Comparison of ENCODE assay signal across 16 mouse cellular contexts in genomic region chr10:126379239-126379638, GRCm38 (mm10).
DNase-seq lines count a peak whose midpoint lies in the region; ATAC-seq and TF ChIP-seq lines count a peak whose summit lies in the region.
"Had no signal": no experiment of that assay in that cellular context is flagged by ENCODE, and none has a peak within 500 bp of the region (broad histone marks: within the 10 kb centered on the region; RNA-seq: fewer than 3 reads in every experiment).

No protein-coding gene starts in this region.

- H3K4me3 ChIP-seq in intestine, embryonic 14.5 days (ENCODE audit: low read depth, low read length): no peak overlapping the region
- no peak overlapping the region for H3K4me3 ChIP-seq in intestine, postnatal 0 days (ENCODE audit: low read depth, low read length)
- no peak overlapping the region for H3K4me3 ChIP-seq in intestine, embryonic 15.5 days (replicated peaks)
- H3K4me3 ChIP-seq in midbrain, embryonic 16.5 days (ENCODE audit: low read depth, low read length): no peak overlapping the region
- H3K4me3 ChIP-seq: embryonic facial prominence, embryonic 13.5 days; liver, embryonic 12.5 days had no signal

- WGBS in intestine, embryonic 14.5 days: 9% methylated on average over 6 of the region's 6 CpGs
- WGBS in intestine, postnatal 0 days: 12% methylated on average over 6 of the region's 6 CpGs
- WGBS in intestine, embryonic 15.5 days: 12% methylated on average over 6 of the region's 6 CpGs
- 14% methylated on average over 6 of the region's 6 CpGs for WGBS in midbrain, embryonic 16.5 days

- no peaks in the 10 kb centered on the region for H3K9me3 ChIP-seq in intestine, embryonic 14.5 days (ENCODE audit: control insufficient read depth, low read length)
- H3K9me3 ChIP-seq in intestine, postnatal 0 days (ENCODE audit: control insufficient read depth): no peaks in the 10 kb centered on the region
- H3K9me3 ChIP-seq in intestine, embryonic 15.5 days: no peaks in the 10 kb centered on the region
- no peaks in the 10 kb centered on the region for H3K9me3 ChIP-seq in midbrain, embryonic 16.5 days (replicated peaks; ENCODE audit: control insufficient read depth, low read length, poor library complexity, severe bottlenecking)
- H3K9me3 ChIP-seq: embryonic facial prominence, embryonic 13.5 days had no signal

- DNase-seq in embryo, embryonic 10 days (ENCODE audit: low spot score): peak; percentile 11
- no peak for DNase-seq in embryo, embryonic 9.5 days (ENCODE audit: extremely low spot score)
- DNase-seq in intestine, embryonic 14.5 days (ENCODE audit: low spot score): no peak
- no peak for DNase-seq in urinary bladder, postnatal 36 days (ENCODE audit: low spot score in 2 of 2)
- no peak for DNase-seq in c-Kit-positive CD71-positive TER-119-positive erythroid progenitor cells, embryonic 14.5 days (ENCODE audit: low spot score)
- DNase-seq: adrenal gland, postnatal 14 days; cerebellum, postnatal 10 days; gastrocnemius, postnatal 14 days; lung, postnatal 36 days; spleen, adult 18-20 months; thymus, postnatal 36 days had no signal

- H3K27ac ChIP-seq in intestine, embryonic 14.5 days (ENCODE audit: low read depth): no peak overlapping the region
- no peak overlapping the region for H3K27ac ChIP-seq in intestine, postnatal 0 days (ENCODE audit: low read depth, low read length)
- H3K27ac ChIP-seq in intestine, embryonic 15.5 days: no peak overlapping the region
- peak overlapping the region; percentile 5 for H3K27ac ChIP-seq in midbrain, embryonic 16.5 days (ENCODE audit: low read length)
- H3K27ac ChIP-seq: embryonic facial prominence, embryonic 13.5 days; liver, embryonic 12.5 days had no signal

- H3K36me3 ChIP-seq in intestine, embryonic 14.5 days (ENCODE audit: control insufficient read depth, insufficient read depth, low read length): no peaks in the 10 kb centered on the region
- H3K36me3 ChIP-seq in intestine, postnatal 0 days (ENCODE audit: control insufficient read depth, insufficient read depth): no peaks in the 10 kb centered on the region
- no peaks in the 10 kb centered on the region for H3K36me3 ChIP-seq in intestine, embryonic 15.5 days
- no peaks in the 10 kb centered on the region for H3K36me3 ChIP-seq in midbrain, embryonic 16.5 days (ENCODE audit: control insufficient read depth, insufficient read depth, low read length)
- H3K36me3 ChIP-seq: embryonic facial prominence, embryonic 13.5 days; liver, embryonic 12.5 days had no signal

- 0 out of 2 replicates have a peak, but pooled peaks have one; percentile 47 for ATAC-seq in intestine, embryonic 14.5 days (replicated peaks; ENCODE audit: low FRiP score, low TSS enrichment, low read depth)
- ATAC-seq in intestine, postnatal 0 days: no peak
- peak; percentile 47; the same call in 1 of the 2 replicates for ATAC-seq in intestine, embryonic 15.5 days
- ATAC-seq in midbrain, embryonic 16.5 days: no peak
- ATAC-seq: liver, embryonic 12.5 days had no signal

- H3K4me1 ChIP-seq in intestine, embryonic 14.5 days (replicated peaks; ENCODE audit: control insufficient read depth, insufficient read depth, low read length): no peaks in the 10 kb centered on the region; the same call in 1 of the 2 replicates
- H3K4me1 ChIP-seq in intestine, postnatal 0 days (replicated peaks; ENCODE audit: control insufficient read depth, insufficient read depth, low read length): no peaks in the 10 kb centered on the region
- no peaks in the 10 kb centered on the region for H3K4me1 ChIP-seq in intestine, embryonic 15.5 days (replicated peaks)
- peaks cover 4% of the 10 kb centered on the region; the same call in 1 of the 2 replicates for H3K4me1 ChIP-seq in midbrain, embryonic 16.5 days (ENCODE audit: control insufficient read depth, insufficient read depth, low read length)
- H3K4me1 ChIP-seq: liver, embryonic 12.5 days had no signal

- no peaks in the 10 kb centered on the region for H3K27me3 ChIP-seq in intestine, embryonic 14.5 days (replicated peaks; ENCODE audit: control insufficient read depth, insufficient read depth, low read length)
- H3K27me3 ChIP-seq in intestine, postnatal 0 days (replicated peaks; ENCODE audit: control insufficient read depth, insufficient read depth, low read length): no peaks in the 10 kb centered on the region
- H3K27me3 ChIP-seq in intestine, embryonic 15.5 days (replicated peaks): no peaks in the 10 kb centered on the region
- no peaks in the 10 kb centered on the region for H3K27me3 ChIP-seq in midbrain, embryonic 16.5 days (ENCODE audit: control insufficient read depth, insufficient read depth, low read depth, low read length)
- H3K27me3 ChIP-seq: embryonic facial prominence, embryonic 13.5 days; liver, embryonic 12.5 days had no signal

- TF ChIP-seq CTCF in intestine, postnatal 0 days (IDR thresholded peaks at IDR 0.05; ENCODE audit: low read depth): no peak

- H3K4me2 ChIP-seq in intestine, embryonic 14.5 days (ENCODE audit: low read length): no peak overlapping the region
- H3K4me2 ChIP-seq in intestine, postnatal 0 days (replicated peaks; ENCODE audit: low read depth): no peak overlapping the region
- no peak overlapping the region for H3K4me2 ChIP-seq in intestine, embryonic 15.5 days (replicated peaks)
- no peak overlapping the region for H3K4me2 ChIP-seq in midbrain, embryonic 16.5 days (ENCODE audit: low read length)
- H3K4me2 ChIP-seq: embryonic facial prominence, embryonic 13.5 days; liver, embryonic 12.5 days had no signal

- H3K9ac ChIP-seq in intestine, embryonic 14.5 days (ENCODE audit: low read length): no peak overlapping the region
- H3K9ac ChIP-seq in intestine, postnatal 0 days (ENCODE audit: low read depth, low read length): no peak overlapping the region
- no peak overlapping the region for H3K9ac ChIP-seq in intestine, embryonic 15.5 days
- H3K9ac ChIP-seq in midbrain, embryonic 16.5 days (ENCODE audit: low read depth, low read length): no peak overlapping the region
- H3K9ac ChIP-seq: embryonic facial prominence, embryonic 13.5 days; liver, embryonic 12.5 days had no signal

Comparison
In these comparisons a context has a peak if more than half of its experiments do, and no peak if none do; other contexts are left out.
1. ATAC-seq: peak in intestine, embryonic 14.5 days (single experiment) and intestine, embryonic 15.5 days (single experiment); none in intestine, postnatal 0 days (single experiment) and midbrain, embryonic 16.5 days (single experiment).